Mouse (Mus musculus) gastrocnemius, postnatal 14 days (tissue): ENCODE measurements at regions not wholly inside any gene's neighbourhood (a gene's known extent, or its start where the extent isn't known, plus 50 kb on each side); places are given as distances from the start of the nearest gene placed in this dataset.
"Not testable (repeated sequence)": the region's sequence is repeated elsewhere in the genome, so short reads cannot be mapped to it uniquely, and the experiment has no call there.

Experiments
- DNase-seq: peaks from one replicate; pipeline ENCODE4 v3.0.0; 2021; ENCODE audit warnings: mixed read lengths
- intact Hi-C: fragments of 180-260 bp; cut with DNase I; formaldehyde crosslinking; loops from one replicate; pipeline ENCODE4 v1.15.1; 2025; ENCODE audit warnings: low total_unique reads

GRCm38 (mm10) chr10:9328324-9328723 is 346.7 kb downstream of the Samd5 start:
- no peak for DNase-seq
- intact Hi-C loops, result no loop called here

- intact Hi-C loops, result not testable (repeated sequence)
Observed at GRCm38 (mm10) chr10:9327881-9328280, 347.1 kb downstream of the Samd5 start.

GRCm38 (mm10) chr10:9312326-9312725 is 362.7 kb downstream of the Samd5 start:
- intact Hi-C loops, result no loop called here
- no peak for DNase-seq

More at GRCm38 (mm10) chr10:9327881-9328280, 347.1 kb downstream of the Samd5 start:
- peak; percentile 27 for DNase-seq

- no peak for DNase-seq
- intact Hi-C loops, result no loop called here
Observed at GRCm38 (mm10) chr10:9310346-9310745, 364.7 kb downstream of the Samd5 start.

GRCm38 (mm10) chr10:9296055-9296454 is 379.0 kb downstream of the Samd5 start:
- DNase-seq, result no peak

GRCm38 (mm10) chr10:9295269-9295668 is 379.7 kb downstream of the Samd5 start:
- intact Hi-C loops, result no loop called here
- DNase-seq, result no peak

More at GRCm38 (mm10) chr10:9296055-9296454, 379.0 kb downstream of the Samd5 start:
- intact Hi-C loops, result no loop called here

GRCm38 (mm10) chr10:9294620-9295019 is 380.4 kb downstream of the Samd5 start:
- intact Hi-C loops, result no loop called here

GRCm38 (mm10) chr10:9291456-9292146 is 383.4 kb downstream of the Samd5 start:
- intact Hi-C loops, result no loop called here
- DNase-seq, result no peak

More at GRCm38 (mm10) chr10:9294620-9295019, 380.4 kb downstream of the Samd5 start:
- no peak for DNase-seq

- intact Hi-C loops, result no loop called here
Observed at GRCm38 (mm10) chr10:9272940-9273339, 387.1 kb upstream of the Sash1 start.

GRCm38 (mm10) chr10:9272243-9272642 is 386.4 kb upstream of the Sash1 start:
- intact Hi-C loops, result no loop called here
- no peak for DNase-seq

More at GRCm38 (mm10) chr10:9272940-9273339, 387.1 kb upstream of the Sash1 start:
- DNase-seq, result no peak

GRCm38 (mm10) chr10:9265528-9265927 is 379.7 kb upstream of the Sash1 start:
- DNase-seq, result no peak
- intact Hi-C loops, result no loop called here

- intact Hi-C loops, result no loop called here
- no peak for DNase-seq
Observed at GRCm38 (mm10) chr10:9264309-9265000, 378.6 kb upstream of the Sash1 start.

- intact Hi-C loops, result no loop called here
- DNase-seq, result no peak
Observed at GRCm38 (mm10) chr10:9258705-9259104, 372.8 kb upstream of the Sash1 start.

GRCm38 (mm10) chr10:9252941-9253217 is 367.0 kb upstream of the Sash1 start:
- intact Hi-C loops, result no loop called here
- no peak for DNase-seq

GRCm38 (mm10) chr10:9252120-9252940 is 366.5 kb upstream of the Sash1 start:
- intact Hi-C loops, result no loop called here
- no peak for DNase-seq

GRCm38 (mm10) chr10:9243281-9243618 is 357.4 kb upstream of the Sash1 start:
- intact Hi-C loops, result no loop called here
- no peak for DNase-seq

- DNase-seq, result no peak
- intact Hi-C loops, result no loop called here
Observed at GRCm38 (mm10) chr10:9242596-9243280, 356.9 kb upstream of the Sash1 start.

GRCm38 (mm10) chr10:9239956-9240355 is 354.1 kb upstream of the Sash1 start:
- no peak for DNase-seq

GRCm38 (mm10) chr10:9231751-9232150 is 345.9 kb upstream of the Sash1 start:
- intact Hi-C loops, result no loop called here
- DNase-seq, result no peak

More at GRCm38 (mm10) chr10:9239956-9240355, 354.1 kb upstream of the Sash1 start:
- intact Hi-C loops, result no loop called here

GRCm38 (mm10) chr10:9229116-9229515 is 343.2 kb upstream of the Sash1 start:
- intact Hi-C loops, result no loop called here
- DNase-seq, result no peak
